Mouse (Mus musculus): ENCODE results near the gene Rab28. TPM values are rescaled to one million over a fixed set of nuclear protein-coding genes. Genes with fewer than 3 reads are reported as not detected.

The Rab28 gene
- 53.3 and 65.4 TPM in 2 replicates for polyA plus RNA-seq (2015; fragmentation: Nextera tagmentation; extraction: Ambion mirVana)

GRCm38 (mm10) chr5:41708051-41708630, at the start of gene Rab28:
Rab28 (minus strand) TSS chr5:41708157.
- Histone ChIP-seq H3K9ac (ENCODE audit: low read length) (peak within 1 kb of the TSS; percentile 94), H3K4me1 (ENCODE audit: control insufficient read depth, insufficient read depth, low read length) (0 out of 2 replicates have a peak, but pooled peaks cover 4% of the 10 kb centered on the region), H3K27me3 (ENCODE audit: control insufficient read depth, insufficient read depth, low read length) (no peaks in the 10 kb centered on the region), H3K9me3 (replicated peaks; ENCODE audit: control insufficient read depth, low read length) (no peaks in the 10 kb centered on the region), H3K4me3 (replicated peaks; ENCODE audit: low read length) (peak within 1 kb of the TSS; percentile 98), H3K36me3 (ENCODE audit: control insufficient read depth, insufficient read depth, low read length) (no peaks in the 10 kb centered on the region), H3K4me2 (ENCODE audit: low read depth, low read length) (peak within 1 kb of the TSS; percentile 99), H3K27ac (ENCODE audit: low read length) (peak within 1 kb of the TSS; percentile 85)
- WGBS = under 1% methylated on average over 34 of the region's 34 CpGs
- peak; percentile 97 for ATAC-seq (ENCODE audit: insufficient read depth, low FRiP score)

GRCm38 (mm10) chr5:41757338-41757737, 49.4 kb upstream of the Rab28 start:
- 27% methylated on average over 5 of the region's 5 CpGs for WGBS
- H3K27ac ChIP-seq (ENCODE audit: low read length) = no peak overlapping the region
- no peak for ATAC-seq (ENCODE audit: insufficient read depth, low FRiP score)

GRCm38 (mm10) chr5:41756396-41756795, 48.4 kb upstream of the Rab28 start:
- H3K27me3 ChIP-seq (ENCODE audit: control insufficient read depth, insufficient read depth, low read length) = peaks cover 73% of the 10 kb centered on the region
- ATAC-seq (ENCODE audit: insufficient read depth, low FRiP score) = no peak
- H3K4me3 ChIP-seq (replicated peaks; ENCODE audit: low read length) = no peak overlapping the region
- H3K9ac ChIP-seq (ENCODE audit: low read length) = no peak overlapping the region
- no peak overlapping the region for H3K27ac ChIP-seq (ENCODE audit: low read length)
- H3K4me2 ChIP-seq (ENCODE audit: low read depth, low read length) = no peak overlapping the region
- H3K36me3 ChIP-seq (ENCODE audit: control insufficient read depth, insufficient read depth, low read length) = no peaks in the 10 kb centered on the region
- H3K9me3 ChIP-seq (replicated peaks; ENCODE audit: control insufficient read depth, low read length) = no peaks in the 10 kb centered on the region
- 0 out of 2 replicates have a peak, but pooled peaks cover 5% of the 10 kb centered on the region for H3K4me1 ChIP-seq (ENCODE audit: control insufficient read depth, insufficient read depth, low read length)
- WGBS = 20% methylated on average over 4 of the region's 4 CpGs

More at GRCm38 (mm10) chr5:41757338-41757737, 49.4 kb upstream of the Rab28 start:
- no peaks in the 10 kb centered on the region for H3K36me3 ChIP-seq (ENCODE audit: control insufficient read depth, insufficient read depth, low read length)
- peaks cover 76% of the 10 kb centered on the region for H3K27me3 ChIP-seq (ENCODE audit: control insufficient read depth, insufficient read depth, low read length)
- 0 out of 2 replicates have a peak, but pooled peaks cover 5% of the 10 kb centered on the region for H3K4me1 ChIP-seq (ENCODE audit: control insufficient read depth, insufficient read depth, low read length)
- H3K4me2 ChIP-seq (ENCODE audit: low read depth, low read length) = no peak overlapping the region
- no peak overlapping the region for H3K9ac ChIP-seq (ENCODE audit: low read length)
- no peaks in the 10 kb centered on the region for H3K9me3 ChIP-seq (replicated peaks; ENCODE audit: control insufficient read depth, low read length)
- no peak overlapping the region for H3K4me3 ChIP-seq (replicated peaks; ENCODE audit: low read length)

GRCm38 (mm10) chr5:41755373-41755960, 47.5 kb upstream of the Rab28 start:
- ATAC-seq (ENCODE audit: insufficient read depth, low FRiP score) = no peak
- Histone ChIP-seq H3K27me3 (ENCODE audit: control insufficient read depth, insufficient read depth, low read length) (peaks cover 75% of the 10 kb centered on the region), H3K9ac (ENCODE audit: low read length) (no peak overlapping the region), H3K9me3 (replicated peaks; ENCODE audit: control insufficient read depth, low read length) (no peaks in the 10 kb centered on the region), H3K27ac (ENCODE audit: low read length) (no peak overlapping the region), H3K36me3 (ENCODE audit: control insufficient read depth, insufficient read depth, low read length) (no peaks in the 10 kb centered on the region), H3K4me3 (replicated peaks; ENCODE audit: low read length) (no peak overlapping the region; the same call in 1 of the 2 replicates), H3K4me1 (ENCODE audit: control insufficient read depth, insufficient read depth, low read length) (0 out of 2 replicates have a peak, but pooled peaks cover 5% of the 10 kb centered on the region), H3K4me2 (ENCODE audit: low read depth, low read length) (peak overlapping the region; percentile 43)
- WGBS = 6% methylated on average over 23 of the region's 23 CpGs

GRCm38 (mm10) chr5:41754836-41755235, 46.9 kb upstream of the Rab28 start:
- H3K9ac ChIP-seq (ENCODE audit: low read length) = no peak overlapping the region
- no peak for ATAC-seq (ENCODE audit: insufficient read depth, low FRiP score)
- peak overlapping the region; percentile 29 for H3K4me3 ChIP-seq (replicated peaks; ENCODE audit: low read length)
- H3K36me3 ChIP-seq (ENCODE audit: control insufficient read depth, insufficient read depth, low read length) = no peaks in the 10 kb centered on the region
- peak overlapping the region; percentile 43 for H3K4me2 ChIP-seq (ENCODE audit: low read depth, low read length)
- peaks cover 77% of the 10 kb centered on the region for H3K27me3 ChIP-seq (ENCODE audit: control insufficient read depth, insufficient read depth, low read length)
- no peak overlapping the region for H3K27ac ChIP-seq (ENCODE audit: low read length)
- H3K9me3 ChIP-seq (replicated peaks; ENCODE audit: control insufficient read depth, low read length) = no peaks in the 10 kb centered on the region
- 0 out of 2 replicates have a peak, but pooled peaks cover 5% of the 10 kb centered on the region for H3K4me1 ChIP-seq (ENCODE audit: control insufficient read depth, insufficient read depth, low read length)
- 2% methylated on average over 16 of the region's 16 CpGs for WGBS

GRCm38 (mm10) chr5:41754226-41754775, 46.3 kb upstream of the Rab28 start:
- ATAC-seq (ENCODE audit: insufficient read depth, low FRiP score) = no peak
- H3K4me1 ChIP-seq (ENCODE audit: control insufficient read depth, insufficient read depth, low read length) = 0 out of 2 replicates have a peak, but pooled peaks cover 5% of the 10 kb centered on the region
- H3K36me3 ChIP-seq (ENCODE audit: control insufficient read depth, insufficient read depth, low read length) = no peaks in the 10 kb centered on the region
- H3K9me3 ChIP-seq (replicated peaks; ENCODE audit: control insufficient read depth, low read length) = no peaks in the 10 kb centered on the region
- H3K27me3 ChIP-seq (ENCODE audit: control insufficient read depth, insufficient read depth, low read length) = peaks cover 80% of the 10 kb centered on the region
- no peak overlapping the region for H3K27ac ChIP-seq (ENCODE audit: low read length)
- 7% methylated on average over 17 of the region's 17 CpGs for WGBS
- no peak overlapping the region; the same call in 1 of the 2 replicates for H3K9ac ChIP-seq (ENCODE audit: low read length)
- H3K4me2 ChIP-seq (ENCODE audit: low read depth, low read length) = peak overlapping the region; percentile 43
- H3K4me3 ChIP-seq (replicated peaks; ENCODE audit: low read length) = peak overlapping the region; percentile 29

- no peaks in the 10 kb centered on the region for H3K36me3 ChIP-seq (ENCODE audit: control insufficient read depth, insufficient read depth, low read length)
- no peak overlapping the region for H3K4me3 ChIP-seq (replicated peaks; ENCODE audit: low read length)
- H3K4me2 ChIP-seq (ENCODE audit: low read depth, low read length) = no peak overlapping the region
- no peak overlapping the region for H3K9ac ChIP-seq (ENCODE audit: low read length)
- H3K4me1 ChIP-seq (ENCODE audit: control insufficient read depth, insufficient read depth, low read length) = 0 out of 2 replicates have a peak, but pooled peaks cover 5% of the 10 kb centered on the region
- H3K27ac ChIP-seq (ENCODE audit: low read length) = no peak overlapping the region
- H3K9me3 ChIP-seq (replicated peaks; ENCODE audit: control insufficient read depth, low read length) = no peaks in the 10 kb centered on the region
- WGBS = 46% methylated on average over 4 of the region's 4 CpGs
- H3K27me3 ChIP-seq (ENCODE audit: control insufficient read depth, insufficient read depth, low read length) = peaks cover 79% of the 10 kb centered on the region
- no peak for ATAC-seq (ENCODE audit: insufficient read depth, low FRiP score)
Observed at GRCm38 (mm10) chr5:41752721-41753120, 44.8 kb upstream of the Rab28 start.

- Histone ChIP-seq H3K27ac (ENCODE audit: low read length) (no peak overlapping the region), H3K27me3 (ENCODE audit: control insufficient read depth, insufficient read depth, low read length) (peaks cover 35% of the 10 kb centered on the region), H3K4me1 (ENCODE audit: control insufficient read depth, insufficient read depth, low read length) (no peaks in the 10 kb centered on the region), H3K4me2 (ENCODE audit: low read depth, low read length) (no peak overlapping the region), H3K36me3 (ENCODE audit: control insufficient read depth, insufficient read depth, low read length) (no peaks in the 10 kb centered on the region), H3K9ac (ENCODE audit: low read length) (no peak overlapping the region), H3K4me3 (replicated peaks; ENCODE audit: low read length) (no peak overlapping the region), H3K9me3 (replicated peaks; ENCODE audit: control insufficient read depth, low read length) (no peaks in the 10 kb centered on the region)
- WGBS = 6% methylated on average over 13 of the region's 15 CpGs
- no peak for ATAC-seq (ENCODE audit: insufficient read depth, low FRiP score)
Observed at GRCm38 (mm10) chr5:41744898-41745780, 37.2 kb upstream of the Rab28 start.
